ENCODE assay signal across 8 mouse cellular contexts in genomic region chr4:130799118-130799517, GRCm38 (mm10). TPM values are rescaled to one million over a fixed set of nuclear protein-coding genes. Genes with fewer than 3 reads are reported as not detected.
DNase-seq lines count a peak whose midpoint lies in the region; ATAC-seq lines count a peak whose summit lies in the region.

No protein-coding gene starts in this region.

- H3K27ac ChIP-seq in heart, embryonic 10.5 days, result no peak overlapping the region; the same call in 1 of the 2 replicates
- H3K27ac ChIP-seq in hindbrain, embryonic 14.5 days, result no peak overlapping the region

- no peaks in the 10 kb centered on the region for H3K9me3 ChIP-seq in heart, embryonic 10.5 days
- H3K9me3 ChIP-seq in hindbrain, embryonic 14.5 days (ENCODE audit: control insufficient read depth, low read length), result no peaks in the 10 kb centered on the region

- H3K4me3 ChIP-seq in heart, embryonic 10.5 days, result no peak overlapping the region
- H3K4me3 ChIP-seq in hindbrain, embryonic 14.5 days (replicated peaks; ENCODE audit: low read length), result no peak overlapping the region

- no peak overlapping the region for H3K4me2 ChIP-seq in hindbrain, embryonic 14.5 days (replicated peaks)

- peaks cover 77% of the 10 kb centered on the region for H3K4me1 ChIP-seq in heart, embryonic 10.5 days
- H3K4me1 ChIP-seq in hindbrain, embryonic 14.5 days (replicated peaks; ENCODE audit: control insufficient read depth, insufficient read depth, low read length), result peaks cover 52% of the 10 kb centered on the region

- DNase-seq in heart, adult 11 months, result peak; percentile 97
- no peak for DNase-seq in heart, embryonic 10.5 days (ENCODE audit: low spot score)
- DNase-seq in MN1 (ENCODE audit: low spot score), result peak; percentile 60
- DNase-seq in cerebellum, postnatal 25 days, result peak; percentile 53 to 70
- peak; percentile 54 for DNase-seq in hindbrain, embryonic 14.5 days (ENCODE audit: low spot score)
- no peak for DNase-seq in embryo, embryonic 10 days (ENCODE audit: low spot score)

- WGBS in heart, embryonic 10.5 days, result 50% methylated on average over 4 of the region's 4 CpGs
- 41% methylated on average over 4 of the region's 4 CpGs for WGBS in hindbrain, embryonic 14.5 days

- H3K27me3 ChIP-seq in heart, embryonic 10.5 days (ENCODE audit: insufficient read depth, poor library complexity, severe bottlenecking), result peaks cover 18% of the 10 kb centered on the region
- H3K27me3 ChIP-seq in hindbrain, embryonic 14.5 days (ENCODE audit: control insufficient read depth, insufficient read depth, low read length), result no peaks in the 10 kb centered on the region

- no peak for ATAC-seq in hindbrain, embryonic 14.5 days (ENCODE audit: low FRiP score)
- no peak for ATAC-seq in megakaryocyte progenitor cell, adult 5-6 weeks (replicated peaks; ENCODE audit: poor library complexity)
- ATAC-seq in activated CD4-positive, CD25-positive, alpha-beta regulatory T cell, adult 4 months, result no peak

- H3K9ac ChIP-seq in hindbrain, embryonic 14.5 days, result no peak overlapping the region

- no peaks in the 10 kb centered on the region for H3K36me3 ChIP-seq in heart, embryonic 10.5 days
- no peaks in the 10 kb centered on the region for H3K36me3 ChIP-seq in hindbrain, embryonic 14.5 days (replicated peaks; ENCODE audit: control insufficient read depth, insufficient read depth)

RNA-seq across cellular contexts. Expression of gene Sdc3, which starts 6.8 kb away (rescaled TPM):
- polyA plus RNA-seq in heart, embryonic 10.5 days (2016; fragmentation: Nextera tagmentation; extraction: Ambion mirVana), result 19.0 and 21.6 TPM in 2 replicates
- polyA plus RNA-seq in hindbrain, embryonic 14.5 days (2014; fragmentation: Nextera tagmentation; extraction: Ambion mirVana), result 110 and 129 TPM in 2 replicates
- total RNA-seq in megakaryocyte progenitor cell, adult 5-6 weeks (2015), result 0.69 and 2.0 TPM in 2 replicates
- 0.44 and 0.75 TPM in 2 replicates for total RNA-seq in megakaryocyte progenitor cell, adult 5-6 weeks (2017)
- 1 to 10 TPM; 1.0 to 1.5 TPM for polyA plus RNA-seq in activated CD4-positive, CD25-positive, alpha-beta regulatory T cell, adult 4 months (2017; shearing (Covaris generic))

Comparison
In these comparisons a context has a peak if more than half of its experiments do, and no peak if none do; other contexts are left out.
1. DNase-seq: peak in heart, adult 11 months (single experiment), MN1 (single experiment), cerebellum, postnatal 25 days (2 of 2) and hindbrain, embryonic 14.5 days (single experiment); none in heart, embryonic 10.5 days (single experiment) and embryo, embryonic 10 days (single experiment).